Mouse (Mus musculus): ENCODE results near the gene Atp5j. TPM values are rescaled to one million over a fixed set of nuclear protein-coding genes. Genes with fewer than 3 reads are reported as not detected.

The Atp5j gene
- polyA plus RNA-seq, 1 experiment from 2014 or later, result 951 TPM

DNA sequence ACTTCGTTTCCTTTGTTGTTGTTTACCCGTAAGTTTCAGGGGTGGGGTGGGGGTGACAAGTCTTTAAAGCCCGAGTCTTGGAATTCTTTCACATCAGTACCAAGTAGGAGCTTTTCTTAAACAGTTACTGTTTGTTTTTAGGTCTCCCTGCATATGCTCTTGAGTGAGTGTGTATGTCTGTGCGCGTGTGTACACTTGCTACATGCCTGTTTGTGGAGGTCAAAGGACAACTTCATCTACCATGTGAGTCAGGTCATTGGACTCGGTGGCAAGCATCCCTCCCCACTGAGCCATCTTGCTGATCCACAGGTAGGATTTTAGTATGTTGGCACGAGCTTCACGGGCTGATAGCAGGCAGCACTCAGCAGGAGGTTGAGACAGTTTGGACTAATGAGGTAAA, 38.4 kb upstream of the Atp5j start:
- Histone ChIP-seq H3K27me3 (ENCODE audit: control insufficient read depth, insufficient read depth, low read length) (no peaks in the 10 kb centered on the region), H3K9me3 (ENCODE audit: control insufficient read depth, low read depth, low read length) (no peaks in the 10 kb centered on the region), H3K36me3 (ENCODE audit: control insufficient read depth, insufficient read depth, low read length) (no peaks in the 10 kb centered on the region), H3K9ac (replicated peaks; ENCODE audit: low read depth, low read length) (no peak overlapping the region), H3K4me2 (replicated peaks; ENCODE audit: low read depth, low read length) (no peak overlapping the region), H3K4me3 (ENCODE audit: low read depth, low read length) (no peak overlapping the region), H3K4me1 (ENCODE audit: control insufficient read depth, insufficient read depth, low read length) (peaks cover 4% of the 10 kb centered on the region; the same call in 1 of the 2 replicates), H3K27ac (ENCODE audit: low read length) (no peak overlapping the region)
- WGBS, result 83% methylated on average over 8 of the region's 8 CpGs
- ATAC-seq (ENCODE audit: insufficient number of reproducible peaks, insufficient read depth, low FRiP score, low read depth), result no peak

DNA sequence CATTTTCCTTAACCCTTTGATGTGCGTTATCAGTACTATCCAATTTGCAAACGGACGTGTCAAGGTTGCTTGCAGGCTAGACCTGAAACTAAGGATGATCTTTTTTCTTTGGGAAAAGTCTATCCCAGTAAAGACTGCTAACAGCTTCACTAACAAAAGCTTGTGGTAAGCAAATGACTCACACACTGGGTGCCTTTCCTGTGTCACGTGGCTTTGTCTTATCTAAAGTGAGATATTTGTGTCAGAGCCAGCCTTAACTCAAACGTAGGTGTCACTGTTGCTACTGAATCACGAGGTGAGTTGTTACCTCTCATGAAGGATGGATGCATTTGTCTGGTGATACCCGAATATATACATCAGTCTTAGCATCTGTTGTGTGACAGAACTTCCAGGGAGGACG, 29.2 kb upstream of the Atp5j start:
- Histone ChIP-seq H3K4me3 (ENCODE audit: low read depth, low read length) (no peak overlapping the region), H3K9me3 (ENCODE audit: control insufficient read depth, low read depth, low read length) (no peaks in the 10 kb centered on the region), H3K36me3 (ENCODE audit: control insufficient read depth, insufficient read depth, low read length) (peaks cover 16% of the 10 kb centered on the region), H3K27me3 (ENCODE audit: control insufficient read depth, insufficient read depth, low read length) (no peaks in the 10 kb centered on the region), H3K27ac (ENCODE audit: low read length) (no peak overlapping the region), H3K9ac (replicated peaks; ENCODE audit: low read depth, low read length) (no peak overlapping the region), H3K4me2 (replicated peaks; ENCODE audit: low read depth, low read length) (no peak overlapping the region), H3K4me1 (ENCODE audit: control insufficient read depth, insufficient read depth, low read length) (no peaks in the 10 kb centered on the region)
- no peak for ATAC-seq (ENCODE audit: insufficient number of reproducible peaks, insufficient read depth, low FRiP score, low read depth)
- WGBS, result 81% methylated on average over 8 of the region's 8 CpGs

DNA sequence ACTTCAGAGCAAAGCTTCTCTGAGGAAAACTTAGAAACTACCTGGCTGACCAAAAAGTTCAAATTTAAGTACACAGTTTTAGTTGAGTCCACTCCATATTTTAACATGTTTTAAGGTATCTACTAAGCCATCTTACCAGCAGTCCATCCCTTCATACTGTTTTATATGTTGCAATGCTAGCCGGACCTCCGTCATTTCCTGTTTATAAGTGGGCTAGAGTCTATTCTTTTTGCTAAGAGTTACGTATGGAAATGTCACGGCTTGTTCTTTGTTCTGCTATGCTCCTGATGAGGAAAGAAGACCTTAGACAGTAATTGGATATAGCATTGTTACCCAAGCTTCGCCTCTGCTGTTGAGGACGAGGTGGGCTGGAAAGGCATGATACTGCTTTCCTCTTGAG, 18.1 kb upstream of the Atp5j start:
- WGBS, result 88% methylated on average over 6 of the region's 6 CpGs

GRCm38 (mm10) chr16:84838576-84838975, 3.2 kb upstream of the Atp5j start:
- WGBS, result 72% methylated on average over 2 of the region's 2 CpGs
- H3K4me2 ChIP-seq (replicated peaks; ENCODE audit: low read depth, low read length), result no peak overlapping the region
- ATAC-seq (ENCODE audit: insufficient number of reproducible peaks, insufficient read depth, low FRiP score, low read depth), result no peak

More for the DNA sequence above, 18.1 kb upstream of the Atp5j start:
- ATAC-seq (ENCODE audit: insufficient number of reproducible peaks, insufficient read depth, low FRiP score, low read depth), result no peak
- no peak overlapping the region for H3K4me2 ChIP-seq (replicated peaks; ENCODE audit: low read depth, low read length)
- peaks cover 49% of the 10 kb centered on the region for H3K36me3 ChIP-seq (ENCODE audit: control insufficient read depth, insufficient read depth, low read length)
- H3K27me3 ChIP-seq (ENCODE audit: control insufficient read depth, insufficient read depth, low read length), result no peaks in the 10 kb centered on the region
- H3K9ac ChIP-seq (replicated peaks; ENCODE audit: low read depth, low read length), result no peak overlapping the region
- H3K4me3 ChIP-seq (ENCODE audit: low read depth, low read length), result no peak overlapping the region
- no peak overlapping the region for H3K27ac ChIP-seq (ENCODE audit: low read length)
- no peaks in the 10 kb centered on the region for H3K4me1 ChIP-seq (ENCODE audit: control insufficient read depth, insufficient read depth, low read length)
- no peaks in the 10 kb centered on the region for H3K9me3 ChIP-seq (ENCODE audit: control insufficient read depth, low read depth, low read length)

DNA sequence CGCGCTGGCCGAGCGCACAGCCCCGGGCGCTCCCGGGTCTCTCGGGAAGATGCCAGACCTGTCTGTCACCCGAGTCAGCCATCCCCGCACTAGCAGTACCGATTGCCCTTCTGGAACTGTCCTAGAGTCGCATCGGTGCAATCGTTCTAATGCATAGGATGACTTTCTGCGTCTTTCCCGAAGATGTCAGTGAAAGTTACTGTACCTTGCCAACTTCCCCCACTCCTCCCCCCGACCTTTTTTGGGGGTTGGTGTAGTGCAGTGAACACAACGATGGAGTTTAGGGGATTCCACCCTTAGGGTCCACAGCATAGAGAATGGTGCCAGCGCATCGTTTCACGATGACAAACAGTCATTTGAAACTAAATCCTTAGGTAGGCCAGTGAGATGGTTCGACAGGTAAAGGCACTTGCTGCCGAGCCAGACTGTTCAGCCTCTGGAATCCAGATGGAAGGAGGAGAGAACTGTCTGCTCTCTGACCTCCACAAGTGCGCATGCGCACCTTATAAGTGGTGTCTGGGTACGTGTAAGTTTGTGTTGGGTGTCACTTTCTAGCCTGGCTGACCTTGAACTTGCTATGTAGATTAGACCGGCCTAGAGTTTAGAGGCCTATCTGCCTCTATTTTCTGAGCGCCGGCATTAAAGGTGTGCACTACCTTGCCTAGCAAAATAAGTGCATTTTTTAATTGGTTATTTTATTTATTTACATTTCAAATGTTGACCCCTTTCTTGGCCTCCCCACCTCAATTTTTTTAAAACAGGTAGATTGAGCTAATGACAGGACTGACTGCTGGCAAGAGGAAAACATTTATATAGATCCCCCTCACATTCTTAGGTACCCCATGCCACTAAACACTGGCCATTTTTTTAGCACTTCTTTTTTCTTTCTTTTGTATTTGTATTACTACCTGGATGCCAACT, 658 bp upstream of the Atp5j start:
- Histone ChIP-seq H3K4me1 (ENCODE audit: control insufficient read depth, insufficient read depth, low read length) (peaks cover 20% of the 10 kb centered on the region; the same call in 1 of the 2 replicates), H3K9me3 (ENCODE audit: control insufficient read depth, low read depth, low read length) (no peaks in the 10 kb centered on the region), H3K27ac (ENCODE audit: low read length) (peak overlapping the region; percentile 97), H3K9ac (replicated peaks; ENCODE audit: low read depth, low read length) (peak overlapping the region; percentile 96), H3K4me2 (replicated peaks; ENCODE audit: low read depth, low read length) (peak overlapping the region; percentile 76), H3K4me3 (ENCODE audit: low read depth, low read length) (peak overlapping the region; percentile 90), H3K36me3 (ENCODE audit: control insufficient read depth, insufficient read depth, low read length) (peaks cover 26% of the 10 kb centered on the region; the same call in 1 of the 2 replicates), H3K27me3 (ENCODE audit: control insufficient read depth, insufficient read depth, low read length) (no peaks in the 10 kb centered on the region)
- peak; percentile 5 for ATAC-seq (ENCODE audit: insufficient number of reproducible peaks, insufficient read depth, low FRiP score, low read depth)
- 7% methylated on average over 29 of the region's 29 CpGs for WGBS

More at GRCm38 (mm10) chr16:84838576-84838975, 3.2 kb upstream of the Atp5j start:
- no peaks in the 10 kb centered on the region for H3K9me3 ChIP-seq (ENCODE audit: control insufficient read depth, low read depth, low read length)
- H3K4me3 ChIP-seq (ENCODE audit: low read depth, low read length), result no peak overlapping the region
- H3K9ac ChIP-seq (replicated peaks; ENCODE audit: low read depth, low read length), result no peak overlapping the region
- H3K36me3 ChIP-seq (ENCODE audit: control insufficient read depth, insufficient read depth, low read length), result peaks cover 25% of the 10 kb centered on the region
- peaks cover 20% of the 10 kb centered on the region; the same call in 1 of the 2 replicates for H3K4me1 ChIP-seq (ENCODE audit: control insufficient read depth, insufficient read depth, low read length)
- no peaks in the 10 kb centered on the region for H3K27me3 ChIP-seq (ENCODE audit: control insufficient read depth, insufficient read depth, low read length)
- H3K27ac ChIP-seq (ENCODE audit: low read length), result no peak overlapping the region

DNA sequence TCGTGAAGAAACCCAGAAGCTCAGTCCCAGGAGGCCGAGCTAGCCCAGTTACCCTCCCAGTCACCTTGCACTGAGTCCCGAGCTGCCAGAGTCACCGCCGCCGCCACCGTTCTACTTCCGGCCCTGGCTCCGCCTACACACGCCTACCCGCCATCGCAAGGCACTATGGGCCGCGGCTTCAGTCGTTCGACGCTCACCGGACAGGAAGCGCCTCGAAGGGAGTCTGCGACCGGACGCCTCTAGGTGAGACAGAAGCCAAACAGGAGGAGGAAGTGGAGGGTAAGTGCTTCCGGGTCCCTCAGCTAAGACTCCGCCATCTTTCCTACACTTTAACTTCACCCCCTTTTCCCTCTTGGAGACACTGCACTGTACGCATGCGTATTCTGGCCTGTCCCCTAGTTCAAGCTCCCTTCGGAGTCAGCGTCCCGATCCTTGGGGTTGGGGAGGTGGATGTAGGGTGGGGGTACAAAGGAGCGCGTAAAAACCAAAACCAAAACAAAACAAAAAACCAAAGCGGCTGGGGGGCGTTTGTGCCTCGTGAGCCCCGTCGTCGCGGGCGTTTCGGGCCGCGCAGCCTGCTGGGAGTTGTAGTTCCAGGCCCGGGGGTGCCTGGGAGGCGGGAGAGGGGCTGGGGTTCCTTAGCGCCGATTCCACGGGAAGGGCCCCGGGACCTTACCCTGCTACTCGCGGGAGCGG, 532 bp downstream of the Atp5j start, which contains the start of gene Gabpa:
Gene Gabpa, plus strand, starts transcription at position 181 of the 696 bp plus-strand sequence.
- peak within 1 kb of the TSS; percentile 97 for H3K27ac ChIP-seq (ENCODE audit: low read length)
- peaks cover 20% of the 10 kb centered on the region; the same call in 1 of the 2 replicates for H3K4me1 ChIP-seq (ENCODE audit: control insufficient read depth, insufficient read depth, low read length)
- peak within 1 kb of the TSS; percentile 96 for H3K9ac ChIP-seq (replicated peaks; ENCODE audit: low read depth, low read length)
- ATAC-seq (ENCODE audit: insufficient number of reproducible peaks, insufficient read depth, low FRiP score, low read depth), result peak; percentile 95
- no peaks in the 10 kb centered on the region for H3K27me3 ChIP-seq (ENCODE audit: control insufficient read depth, insufficient read depth, low read length)
- no peaks in the 10 kb centered on the region for H3K9me3 ChIP-seq (ENCODE audit: control insufficient read depth, low read depth, low read length)
- H3K4me3 ChIP-seq (ENCODE audit: low read depth, low read length), result peak within 1 kb of the TSS; percentile 90
- H3K4me2 ChIP-seq (replicated peaks; ENCODE audit: low read depth, low read length), result peak within 1 kb of the TSS; percentile 76
- H3K36me3 ChIP-seq (ENCODE audit: control insufficient read depth, insufficient read depth, low read length), result peaks cover 30% of the 10 kb centered on the region
- WGBS, result under 1% methylated on average over 52 of the region's 52 CpGs

DNA sequence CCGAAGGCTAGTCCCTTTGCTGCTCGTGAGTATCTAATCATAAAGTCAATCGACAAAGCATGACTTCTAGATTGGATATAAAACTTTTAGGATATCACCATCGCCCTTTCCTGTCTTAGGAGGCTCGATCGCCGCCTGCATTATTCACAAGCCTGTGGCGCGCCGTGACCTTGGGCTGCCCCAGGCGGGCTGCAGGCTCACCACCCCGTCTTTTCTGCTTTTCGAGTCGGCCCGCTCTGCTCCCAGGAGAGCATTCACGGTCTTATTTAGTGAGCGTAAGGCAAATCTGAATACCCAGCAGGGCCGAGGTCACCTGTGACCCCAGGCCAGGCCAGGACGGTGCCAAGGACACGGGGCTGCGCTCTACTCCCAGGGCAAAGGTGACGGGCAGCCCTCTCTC, 1.1 kb downstream of the Atp5j start:
- ATAC-seq (ENCODE audit: insufficient number of reproducible peaks, insufficient read depth, low FRiP score, low read depth), result no peak; the same call in 1 of the 2 replicates
- 2% methylated on average over 22 of the region's 22 CpGs for WGBS
- no peaks in the 10 kb centered on the region for H3K9me3 ChIP-seq (ENCODE audit: control insufficient read depth, low read depth, low read length)
- peak overlapping the region; percentile 96 for H3K9ac ChIP-seq (replicated peaks; ENCODE audit: low read depth, low read length)
- peak overlapping the region; percentile 97 for H3K27ac ChIP-seq (ENCODE audit: low read length)
- peaks cover 20% of the 10 kb centered on the region; the same call in 1 of the 2 replicates for H3K4me1 ChIP-seq (ENCODE audit: control insufficient read depth, insufficient read depth, low read length)
- peak overlapping the region; percentile 90 for H3K4me3 ChIP-seq (ENCODE audit: low read depth, low read length)
- H3K4me2 ChIP-seq (replicated peaks; ENCODE audit: low read depth, low read length), result peak overlapping the region; percentile 71
- H3K36me3 ChIP-seq (ENCODE audit: control insufficient read depth, insufficient read depth, low read length), result peaks cover 32% of the 10 kb centered on the region
- no peaks in the 10 kb centered on the region for H3K27me3 ChIP-seq (ENCODE audit: control insufficient read depth, insufficient read depth, low read length)

GRCm38 (mm10) chr16:84832736-84833135, 2.7 kb downstream of the Atp5j start:
- ATAC-seq (ENCODE audit: insufficient number of reproducible peaks, insufficient read depth, low FRiP score, low read depth), result no peak
- Histone ChIP-seq H3K4me2 (replicated peaks; ENCODE audit: low read depth, low read length) (no peak overlapping the region), H3K27me3 (ENCODE audit: control insufficient read depth, insufficient read depth, low read length) (no peaks in the 10 kb centered on the region), H3K27ac (ENCODE audit: low read length) (no peak overlapping the region), H3K4me3 (ENCODE audit: low read depth, low read length) (no peak overlapping the region), H3K36me3 (ENCODE audit: control insufficient read depth, insufficient read depth, low read length) (peaks cover 39% of the 10 kb centered on the region), H3K9me3 (ENCODE audit: control insufficient read depth, low read depth, low read length) (no peaks in the 10 kb centered on the region), H3K4me1 (ENCODE audit: control insufficient read depth, insufficient read depth, low read length) (peaks cover 17% of the 10 kb centered on the region; the same call in 1 of the 2 replicates), H3K9ac (replicated peaks; ENCODE audit: low read depth, low read length) (no peak overlapping the region)
- WGBS, result 93% methylated on average over 5 of the region's 5 CpGs
